Mouse (Mus musculus) thymus, postnatal 4 days (tissue): Measurements from ENCODE around the gene Myg1.

Experiments used
- DNase-seq: peaks from one replicate; pipeline ENCODE4 v3.0.0; 2021

Myg1 gene

DNA sequence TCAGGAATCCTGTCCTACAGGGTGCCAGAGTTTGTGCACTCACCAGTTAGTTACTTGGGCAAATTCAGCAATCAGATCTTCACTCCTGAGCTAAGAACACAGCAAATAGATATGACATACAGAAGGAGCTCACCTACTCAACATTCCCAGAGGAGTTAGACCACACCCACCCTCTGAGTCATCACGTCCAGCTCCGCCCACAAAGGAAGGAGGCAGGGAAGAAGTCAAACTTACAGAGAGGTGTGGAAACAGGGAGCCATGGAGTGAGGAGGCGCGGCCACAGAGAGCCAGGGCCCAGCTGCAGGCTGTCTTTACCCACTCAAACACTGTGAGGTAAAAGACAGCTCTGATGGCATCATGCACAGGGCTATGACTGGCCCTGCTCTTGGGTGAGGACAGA is 14.9 kb downstream of the Myg1 start:
- no peak for DNase-seq

- peak; percentile 97 for DNase-seq
Observed at GRCm38 (mm10) chr15:102350138-102350941, 18.8 kb downstream of the Myg1 start, which contains the start of gene Aaas. Gene Aaas, minus strand, starts transcription at chr15:102350771.

DNA sequence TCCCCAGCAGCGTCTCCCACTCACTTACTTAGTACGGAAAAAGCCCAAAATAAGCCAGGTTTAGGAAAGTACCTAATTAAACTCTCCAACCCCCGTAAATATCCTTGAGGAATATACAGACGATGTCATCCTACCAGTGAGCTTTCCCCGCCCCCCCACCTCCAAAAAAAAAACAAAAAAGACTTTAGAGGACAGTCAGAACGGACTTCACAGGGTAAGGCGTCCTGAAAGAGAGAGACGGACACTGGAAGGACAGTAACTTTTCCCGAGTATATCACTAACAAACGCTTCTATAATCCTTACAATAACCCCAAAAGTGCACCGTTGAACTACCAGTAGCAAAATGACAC is 19.4 kb downstream of the Myg1 start:
- no peak for DNase-seq

GRCm38 (mm10) chr15:102352177-102352576 is 20.7 kb downstream of the Myg1 start:
- DNase-seq = peak; percentile 33

GRCm38 (mm10) chr15:102353986-102354385 is 22.5 kb downstream of the Myg1 start:
- DNase-seq = no peak

DNA sequence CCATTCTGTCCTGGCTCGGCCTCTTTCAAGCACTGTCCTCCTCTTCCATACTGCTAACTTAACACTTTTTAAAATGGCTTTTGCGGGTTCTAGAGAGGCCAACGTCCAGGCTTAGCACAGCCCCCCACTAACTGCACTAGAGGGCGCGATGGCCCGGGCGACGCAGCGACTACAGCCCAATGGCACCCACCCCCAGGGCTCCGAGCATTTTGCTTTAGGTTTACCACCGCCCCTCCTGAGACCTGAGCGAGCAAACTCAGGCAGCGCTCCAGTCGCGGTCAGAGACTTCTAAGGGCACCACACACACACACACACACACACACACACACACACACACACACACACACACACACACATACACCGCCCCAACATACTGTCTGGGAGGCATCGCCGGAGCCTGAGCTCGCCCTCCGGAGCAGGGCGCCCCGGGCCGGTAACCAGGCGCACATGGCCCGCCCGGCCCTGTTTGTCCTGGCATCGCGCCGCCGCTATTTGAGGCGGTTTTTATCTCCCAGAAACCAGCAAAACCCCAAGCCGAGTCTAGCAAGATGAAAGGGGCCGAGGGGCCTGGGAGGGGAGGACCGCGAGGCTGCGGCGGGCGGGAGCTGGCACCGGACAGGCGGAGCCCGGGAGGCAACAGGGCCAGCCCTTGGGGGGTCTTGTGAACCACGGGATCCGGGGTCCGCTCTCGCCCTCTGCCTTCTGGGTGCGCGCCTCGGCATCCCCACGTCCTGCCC is 23.8 kb downstream of the Myg1 start:
- DNase-seq = peak; percentile 53

DNA sequence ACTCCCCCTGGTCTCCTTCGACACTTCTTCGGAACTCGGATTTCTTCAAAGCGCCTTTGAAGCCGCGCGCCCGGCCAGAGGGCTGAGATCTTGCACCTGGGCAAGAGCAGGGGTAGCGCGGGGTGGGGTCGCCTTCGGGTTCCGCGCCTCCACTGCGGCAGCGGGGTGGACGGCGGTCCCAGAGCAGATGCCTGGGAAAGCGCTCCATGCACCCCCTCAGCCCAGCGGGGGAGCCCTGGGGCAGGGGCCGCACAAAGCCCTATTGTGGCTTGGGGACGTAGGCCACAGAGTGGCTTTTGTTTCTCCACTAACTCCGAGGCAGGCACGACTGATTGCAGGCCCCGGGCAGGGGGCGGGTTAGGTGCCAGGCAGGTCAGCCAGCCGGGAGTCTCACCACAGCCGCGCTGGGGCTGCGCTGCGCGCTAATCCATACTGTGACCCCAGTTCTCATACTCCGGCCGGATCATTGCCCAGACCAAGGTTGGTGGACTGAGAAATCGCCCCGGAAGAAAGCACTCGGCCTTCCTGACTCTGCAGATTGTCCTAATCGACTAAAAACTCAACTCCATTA is 24.4 kb downstream of the Myg1 start:
- no peak for DNase-seq

DNA sequence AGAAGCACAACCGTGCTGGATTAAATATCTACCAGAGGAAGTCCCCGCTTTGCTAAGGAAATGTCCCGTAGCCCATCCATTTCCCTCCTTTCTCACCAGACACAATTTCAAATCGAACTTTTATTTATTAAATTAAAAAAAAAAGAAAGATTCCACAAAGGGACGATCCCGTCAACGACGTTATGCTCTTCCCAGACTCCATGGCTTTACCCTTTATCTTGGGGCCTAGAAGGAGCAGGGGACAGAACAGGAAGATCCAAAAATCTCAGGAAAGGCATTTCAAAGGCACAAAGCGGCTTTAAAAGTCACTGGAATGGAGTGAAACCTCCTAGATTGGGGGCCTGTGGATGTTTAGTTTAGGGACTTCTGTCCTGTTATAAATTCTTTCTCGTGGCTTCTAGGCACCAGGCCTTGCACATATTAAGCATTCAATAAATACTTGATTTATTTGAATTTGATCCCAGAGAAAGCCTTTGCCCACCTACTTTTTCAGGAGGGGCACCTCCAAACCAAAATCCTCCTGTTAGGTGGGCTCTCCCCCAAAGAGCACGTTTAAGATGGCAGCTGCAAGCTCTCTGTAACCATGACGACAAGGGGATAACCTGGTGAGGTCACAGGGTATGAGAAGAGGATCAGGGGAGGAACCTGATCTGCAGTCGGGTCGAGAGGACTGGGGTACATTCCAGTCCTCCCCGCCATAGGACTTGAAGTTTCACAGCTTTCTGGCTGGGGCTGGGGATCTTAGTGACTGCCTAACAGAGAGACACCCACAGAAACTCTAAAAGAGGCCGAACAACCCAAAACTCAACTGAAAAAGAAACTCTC is 25.2 kb downstream of the Myg1 start:
- DNase-seq = no peak

GRCm38 (mm10) chr15:102358126-102358525 is 26.6 kb downstream of the Myg1 start:
- peak; percentile 63 for DNase-seq

DNA sequence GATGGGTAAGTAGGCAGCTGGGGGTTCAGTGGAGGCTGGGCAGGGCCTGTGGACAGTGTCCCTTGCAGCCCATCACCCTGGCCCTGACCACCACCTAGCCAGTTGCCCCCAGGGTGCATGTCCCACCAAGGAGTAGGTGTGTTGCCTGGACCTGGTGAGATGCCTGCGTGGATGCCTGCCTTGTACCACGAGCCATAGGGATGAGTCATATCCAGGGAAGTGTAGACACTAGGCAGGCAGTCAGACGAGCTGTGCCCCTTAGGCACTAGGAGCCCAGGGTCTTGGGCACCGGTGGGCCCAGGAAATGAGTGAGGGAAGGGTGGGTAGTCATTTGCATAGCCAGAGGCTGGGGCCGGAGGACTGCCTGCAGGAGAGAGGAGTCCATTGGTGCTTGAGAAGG is 27.3 kb downstream of the Myg1 start:
- no peak for DNase-seq

GRCm38 (mm10) chr15:102362648-102363047 is 31.1 kb downstream of the Myg1 start:
- DNase-seq = no peak

DNA sequence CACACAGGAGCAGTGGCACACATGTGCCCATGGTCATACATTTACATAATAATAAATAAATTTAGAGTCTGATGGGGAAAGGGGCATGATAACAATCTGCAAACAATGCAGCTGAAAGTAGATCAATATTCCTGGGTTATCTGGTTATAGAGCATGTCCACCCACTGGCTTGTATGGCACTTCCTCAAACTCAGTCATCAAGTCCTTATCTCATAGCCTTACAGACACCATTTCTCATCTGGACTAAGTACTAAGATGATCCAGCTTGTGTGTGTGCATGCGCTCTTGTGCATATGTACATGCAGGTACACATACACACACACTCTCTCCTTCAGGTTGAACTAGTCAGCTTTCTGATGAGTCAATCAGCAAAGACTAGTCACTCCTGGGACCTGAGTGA is 33.2 kb downstream of the Myg1 start:
- DNase-seq = no peak

- DNase-seq = no peak
Observed at GRCm38 (mm10) chr15:102366238-102366637, 34.7 kb downstream of the Myg1 start.

GRCm38 (mm10) chr15:102366733-102367344 is 35.3 kb downstream of the Myg1 start, which contains the start of gene Sp7:
Gene Sp7, minus strand, starts transcription at chr15:102367182.
- DNase-seq = no peak

- no peak for DNase-seq
Observed at GRCm38 (mm10) chr15:102369972-102370371, 38.5 kb downstream of the Myg1 start.

GRCm38 (mm10) chr15:102370727-102371126 is 39.2 kb downstream of the Myg1 start:
- no peak for DNase-seq

DNA sequence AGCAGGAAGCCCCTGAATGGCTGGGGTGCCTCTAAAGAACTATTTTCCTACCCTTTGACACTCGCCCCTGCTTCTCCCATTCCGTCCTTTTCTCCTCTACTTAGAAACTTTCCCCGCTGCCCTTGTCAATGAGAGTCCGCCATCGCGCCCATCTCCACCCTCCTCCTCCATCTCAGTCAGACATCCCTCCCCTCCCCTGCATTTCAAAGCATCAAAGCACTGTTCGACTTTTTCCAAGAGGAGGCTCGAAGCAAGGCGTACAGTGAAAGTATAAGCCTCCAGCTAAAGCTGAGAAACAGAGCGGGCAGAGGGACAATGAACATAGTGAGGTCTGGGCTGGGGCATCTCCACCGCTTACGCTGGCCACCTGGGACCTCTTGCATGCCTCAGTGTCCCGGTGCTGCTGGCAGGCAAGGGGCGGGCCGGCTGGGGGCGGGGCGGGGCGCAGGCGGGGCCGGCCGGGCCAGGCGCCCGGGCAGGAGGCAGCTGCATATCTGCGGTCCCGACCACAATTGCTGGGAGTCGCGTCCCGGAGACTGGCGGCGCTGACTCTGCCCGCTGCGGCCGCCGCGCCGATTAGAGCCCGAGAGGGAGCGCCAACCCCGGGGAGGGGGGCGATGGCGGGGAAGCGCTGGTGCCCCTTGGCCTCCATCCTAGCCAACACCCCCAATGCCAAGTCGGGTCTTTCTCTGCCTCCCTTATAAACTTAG is 45.1 kb downstream of the Myg1 start:
- DNase-seq = peak; percentile 67

- peak; percentile 94 for DNase-seq
Observed at GRCm38 (mm10) chr15:102377163-102377543, 45.6 kb downstream of the Myg1 start.

- DNase-seq = peak; percentile 40
Observed at GRCm38 (mm10) chr15:102377810-102378262, 46.3 kb downstream of the Myg1 start.

GRCm38 (mm10) chr15:102381575-102381974 is 50.1 kb downstream of the Myg1 start:
- DNase-seq = peak; percentile 87

DNA sequence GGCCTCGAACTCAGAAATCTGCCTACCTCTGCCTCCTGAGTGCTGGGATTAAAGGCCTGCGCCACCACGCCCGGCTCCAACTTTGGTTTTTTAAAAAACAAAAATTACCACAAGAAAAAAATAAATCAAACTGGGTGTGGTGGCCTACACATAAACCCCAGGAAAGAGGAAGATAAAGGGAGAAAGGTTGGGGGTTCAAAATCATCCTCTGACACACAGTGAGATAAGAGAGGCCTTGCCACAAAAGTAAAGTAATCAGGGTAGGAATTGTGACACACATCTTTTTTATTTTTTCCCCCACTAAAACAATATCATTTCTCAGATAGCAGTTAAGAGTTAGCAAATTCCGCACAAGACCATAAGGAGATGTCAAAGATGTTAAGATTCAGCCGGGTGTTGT is 52.2 kb downstream of the Myg1 start:
- DNase-seq = no peak

GRCm38 (mm10) chr15:102386640-102387039 is 55.1 kb downstream of the Myg1 start:
- DNase-seq = no peak
